Mouse (Mus musculus) heart, embryonic 13.5 days (tissue): Measurements from ENCODE around the gene Hltf. TPM values are rescaled to one million over a fixed set of nuclear protein-coding genes. Genes with fewer than 3 reads are reported as not detected.
A peak's percentile ranks its signal among the peaks of the same experiment; 100 is the strongest.
"Not testable (repeated sequence)": the region's sequence is repeated elsewhere in the genome, so short reads cannot be mapped to it uniquely, and the experiment has no call there.

ENCODE experiments used
- ATAC-seq: fragments of 200-750 bp; cut with Nextera tagmentation; 2 replicates; pipeline ENCODE4 v1.8.0; 2017; ENCODE audit warnings: moderate TSS enrichment; ENCODE audit not compliant: insufficient number of reproducible peaks, low FRiP score, low TSS enrichment; ENCODE audit errors: extremely low read depth
- H3K27ac ChIP-seq: fragments of 300-500 bp; sonication (generic); replicated peaks from 2 replicates; pipeline ENCODE4 v1.5.1; 2015; ENCODE audit warnings: moderate library complexity, mild to moderate bottlenecking, inconsistent platforms
- H3K27me3 ChIP-seq: fragments of 300-500 bp; sonication (generic); replicated peaks from 2 replicates; pipeline ENCODE4 v1.6.1; 2015; ENCODE audit warnings: mild to moderate bottlenecking, inconsistent platforms
- H3K36me3 ChIP-seq: fragments of 300-500 bp; sonication (generic); 2 replicates; pipeline ENCODE4 v1.6.1; 2015; ENCODE audit warnings: mild to moderate bottlenecking, inconsistent platforms
- H3K4me1 ChIP-seq: fragments of 300-500 bp; sonication (generic); 2 replicates; pipeline ENCODE4 v1.6.1; 2015; ENCODE audit warnings: inconsistent platforms
- H3K4me2 ChIP-seq: fragments of 300-500 bp; sonication (generic); 2 replicates; pipeline ENCODE4 v1.6.1; 2015; ENCODE audit warnings: inconsistent platforms, mild to moderate bottlenecking, moderate library complexity
- H3K4me3 ChIP-seq: fragments of 300-500 bp; sonication (generic); 2 replicates; pipeline ENCODE4 v1.5.1; 2015; ENCODE audit warnings: moderate library complexity, mild to moderate bottlenecking, inconsistent platforms
- H3K9ac ChIP-seq: fragments of 300-500 bp; sonication (generic); 2 replicates; pipeline ENCODE4 v1.6.1; 2015; ENCODE audit warnings: inconsistent platforms, mild to moderate bottlenecking, moderate library complexity
- H3K9me3 ChIP-seq: fragments of 300-500 bp; sonication (generic); 2 replicates; pipeline ENCODE4 v1.6.1; 2016; ENCODE audit warnings: inconsistent platforms
- WGBS: fragments of 180-500 bp; shearing (Covaris S2); methylation state at CpG from one replicate; pipeline ENCODE4 v1.1.7; 2015; ENCODE audit warnings: mixed read lengths; 5-methylcytosine and 5-hydroxymethylcytosine counted together
- polyA plus RNA-seq: library from polyadenylated mRNA; unstranded; fragments of >200 nt; fragmentation: Nextera tagmentation; extraction: Ambion mirVana; gene quantifications from 2 replicates; pipeline ENCODE4 v1.2.1, GENCODE M21; 2015

The Hltf gene
- polyA plus RNA-seq: 14.1 and 16.9 TPM in 2 replicates

DNA sequence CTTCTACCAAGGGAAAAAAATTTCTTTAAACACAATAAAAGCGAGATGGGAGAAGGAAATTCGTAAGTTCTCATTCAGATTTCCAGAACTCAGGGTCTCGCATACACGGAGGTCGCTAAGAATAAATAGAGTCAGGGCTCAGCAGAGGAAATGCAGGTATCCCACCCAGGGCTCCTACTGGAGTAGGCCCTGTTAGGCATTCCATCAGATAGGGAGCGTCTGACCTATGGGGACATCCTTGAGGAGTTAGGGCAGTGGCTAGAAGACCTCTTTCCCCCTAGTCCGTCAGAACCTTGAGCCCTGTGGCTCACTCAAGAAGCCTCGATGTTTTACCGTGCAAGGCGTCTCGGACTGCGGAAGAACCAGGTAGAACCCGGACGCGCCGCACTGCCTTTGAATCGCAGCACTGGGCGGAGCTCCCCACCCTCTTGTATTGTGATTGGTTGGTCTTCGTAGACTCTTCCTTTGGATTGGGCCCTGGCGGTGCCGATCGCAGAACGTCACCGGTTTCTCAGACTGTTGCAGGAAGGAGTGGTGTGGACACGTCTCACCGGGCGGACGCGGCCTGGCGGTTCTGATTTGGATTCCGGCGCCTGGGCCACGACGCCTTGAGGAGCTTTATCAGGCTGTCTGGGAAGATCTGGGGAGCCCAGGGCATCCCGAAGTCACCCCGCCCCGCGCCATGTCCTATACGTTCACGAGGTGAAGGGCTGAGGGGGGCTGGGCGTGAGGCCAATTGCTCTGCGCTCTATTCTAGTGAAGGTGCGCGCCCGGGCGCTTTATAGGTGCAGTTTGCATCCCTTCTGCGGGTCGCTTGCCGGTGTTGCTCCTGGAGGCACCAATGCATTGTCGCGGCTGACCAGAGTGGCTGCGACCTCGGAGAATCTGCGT, at the start of gene Hltf:
Hltf (plus strand) TSS at position 506 of the 891 bp plus-strand sequence.
- H3K27me3 ChIP-seq: no peaks in the 10 kb centered on the region
- H3K9me3 ChIP-seq: no peaks in the 10 kb centered on the region
- peaks cover 20% of the 10 kb centered on the region for H3K36me3 ChIP-seq
- under 1% methylated on average over 51 of the region's 54 CpGs for WGBS
- H3K27ac ChIP-seq: peak within 1 kb of the TSS; percentile 73
- peak; percentile 99 for ATAC-seq
- peaks cover 12% of the 10 kb centered on the region for H3K4me1 ChIP-seq
- H3K4me3 ChIP-seq: peak within 1 kb of the TSS; percentile 87
- H3K4me2 ChIP-seq: peak within 1 kb of the TSS; percentile 80
- peak within 1 kb of the TSS; percentile 85 for H3K9ac ChIP-seq

DNA sequence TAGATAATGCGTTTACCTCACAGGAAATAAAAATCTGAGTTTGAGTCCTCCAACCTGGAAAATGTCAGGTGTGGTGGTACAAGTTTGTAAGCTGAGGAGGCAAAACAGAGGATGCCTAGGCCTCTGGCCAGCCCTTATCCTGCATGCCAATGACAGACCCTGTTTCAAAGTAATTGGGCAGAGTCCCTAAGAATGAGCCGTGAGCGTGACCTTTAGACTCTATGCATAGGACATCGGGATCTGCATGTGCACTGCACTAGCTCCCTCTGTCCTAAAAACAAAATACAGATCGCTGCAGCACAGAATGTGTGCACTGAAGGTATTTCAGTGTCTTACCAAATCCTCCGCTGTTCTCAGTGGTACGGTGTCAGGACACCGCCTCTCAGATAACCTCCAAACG, 47.1 kb upstream of the Hltf start:
- H3K27ac ChIP-seq: no peak overlapping the region

DNA sequence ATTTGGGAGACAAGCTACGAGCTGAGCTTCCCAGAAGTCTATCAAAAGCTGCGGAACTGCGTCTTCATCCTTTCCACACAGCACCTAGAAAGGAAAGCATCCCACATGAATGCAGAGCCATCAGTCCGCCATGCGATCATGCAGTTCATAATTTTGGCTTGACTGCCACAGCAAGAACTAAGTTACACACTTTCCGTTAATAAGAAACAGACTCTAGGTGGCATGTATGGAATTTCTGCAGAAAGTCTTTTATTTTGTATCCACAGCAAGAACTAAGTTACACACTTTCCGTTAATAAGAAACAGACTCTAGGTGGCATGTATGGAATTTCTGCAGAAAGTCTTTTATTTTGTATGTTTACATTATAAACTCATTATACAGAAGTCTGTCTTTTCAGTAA, 46.7 kb upstream of the Hltf start:
- not testable (repeated sequence) for H3K9me3 ChIP-seq, H3K9ac ChIP-seq, H3K27me3 ChIP-seq, H3K4me1 ChIP-seq, ATAC-seq, H3K27ac ChIP-seq, H3K4me3 ChIP-seq, H3K4me2 ChIP-seq
- 82% methylated on average over 7 of the region's 7 CpGs for WGBS
- peaks cover 72% of the 10 kb centered on the region for H3K36me3 ChIP-seq

More for the DNA sequence above, 47.1 kb upstream of the Hltf start:
- no peak for ATAC-seq
- peaks cover 67% of the 10 kb centered on the region for H3K36me3 ChIP-seq
- no peak overlapping the region for H3K4me3 ChIP-seq
- 86% methylated on average over 9 of the region's 9 CpGs for WGBS
- H3K4me2 ChIP-seq: no peak overlapping the region
- no peaks in the 10 kb centered on the region for H3K27me3 ChIP-seq
- H3K9me3 ChIP-seq: no peaks in the 10 kb centered on the region
- no peak overlapping the region for H3K9ac ChIP-seq
- H3K4me1 ChIP-seq: no peaks in the 10 kb centered on the region

DNA sequence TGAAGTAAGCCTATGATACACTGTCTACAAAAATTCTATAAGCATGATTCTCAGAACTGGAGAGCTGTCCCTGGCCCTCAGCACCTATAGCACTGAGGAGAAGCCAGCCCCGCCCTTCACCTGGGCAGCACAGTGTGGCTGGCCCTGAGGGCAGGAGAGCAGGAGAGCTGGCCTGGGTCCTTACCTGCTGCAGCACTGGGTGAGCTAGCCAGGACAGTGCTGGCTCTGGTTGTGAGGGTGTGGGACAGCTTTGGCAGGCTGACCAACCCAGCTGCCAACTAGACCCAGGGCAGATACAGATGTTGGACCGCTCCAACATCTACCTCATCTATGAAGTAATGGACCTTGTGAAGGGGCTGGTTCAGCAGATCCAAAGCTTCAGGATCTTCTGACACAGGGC, 43.2 kb upstream of the Hltf start:
- H3K4me2 ChIP-seq: no peak overlapping the region
- H3K27ac ChIP-seq: no peak overlapping the region
- 92% methylated on average over 2 of the region's 2 CpGs for WGBS
- no peak overlapping the region for H3K4me3 ChIP-seq
- no peak for ATAC-seq
- H3K9ac ChIP-seq: no peak overlapping the region
- peaks cover 82% of the 10 kb centered on the region for H3K36me3 ChIP-seq
- no peaks in the 10 kb centered on the region for H3K4me1 ChIP-seq
- H3K27me3 ChIP-seq: no peaks in the 10 kb centered on the region
- H3K9me3 ChIP-seq: no peaks in the 10 kb centered on the region

DNA sequence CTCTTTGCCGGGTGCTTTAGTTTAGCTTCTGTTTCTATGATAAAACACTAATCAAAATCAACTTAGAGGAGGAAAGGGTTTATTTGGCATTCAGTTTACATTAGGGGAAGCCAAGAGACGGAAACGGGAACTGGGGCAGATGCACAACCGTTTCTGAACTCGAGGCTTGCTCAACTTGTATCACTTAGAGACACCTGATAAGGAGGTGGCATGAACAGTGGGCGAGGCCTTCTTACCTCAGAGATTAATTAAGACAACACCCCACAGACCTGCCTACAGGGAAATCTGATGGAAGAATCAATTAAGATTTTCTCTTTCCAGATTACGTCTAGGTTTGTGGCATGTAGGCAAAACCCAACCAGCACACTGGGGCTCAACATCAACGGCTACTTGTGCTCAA, 39.5 kb upstream of the Hltf start:
- H3K9ac ChIP-seq: no peak overlapping the region
- no peak overlapping the region for H3K4me2 ChIP-seq
- H3K36me3 ChIP-seq: peaks cover 80% of the 10 kb centered on the region
- no peak overlapping the region for H3K27ac ChIP-seq
- H3K27me3 ChIP-seq: no peaks in the 10 kb centered on the region
- no peaks in the 10 kb centered on the region for H3K9me3 ChIP-seq
- no peak overlapping the region for H3K4me3 ChIP-seq
- no peak for ATAC-seq
- 63% methylated on average over 8 of the region's 8 CpGs for WGBS
- H3K4me1 ChIP-seq: no peaks in the 10 kb centered on the region

DNA sequence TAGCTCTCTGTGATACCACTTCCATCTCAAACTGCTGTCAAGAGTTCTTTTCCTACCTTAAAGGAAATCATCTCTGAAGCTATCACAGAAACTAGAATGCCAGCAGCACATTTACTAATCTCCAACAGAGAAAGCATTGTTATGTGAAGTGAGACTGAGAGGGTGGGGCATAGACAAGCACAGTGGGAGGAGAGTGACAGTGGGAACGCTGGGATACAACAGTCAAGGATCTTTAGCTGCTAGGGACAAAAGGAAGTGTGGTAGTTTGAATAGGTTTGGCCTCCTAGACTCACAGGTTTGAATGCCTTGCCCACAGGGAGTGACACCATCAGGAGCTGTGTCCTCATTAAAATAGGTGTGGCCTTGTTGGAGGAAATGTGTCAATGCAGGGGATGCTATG, 33.8 kb upstream of the Hltf start:
- H3K9ac ChIP-seq: no peak overlapping the region
- no peaks in the 10 kb centered on the region for H3K4me1 ChIP-seq
- 69% methylated on average over 1 of the region's 1 CpGs for WGBS
- H3K36me3 ChIP-seq: peaks cover 82% of the 10 kb centered on the region
- H3K27ac ChIP-seq: no peak overlapping the region
- no peaks in the 10 kb centered on the region for H3K9me3 ChIP-seq
- no peak for ATAC-seq
- H3K27me3 ChIP-seq: no peaks in the 10 kb centered on the region
- no peak overlapping the region for H3K4me2 ChIP-seq
- H3K4me3 ChIP-seq: no peak overlapping the region

DNA sequence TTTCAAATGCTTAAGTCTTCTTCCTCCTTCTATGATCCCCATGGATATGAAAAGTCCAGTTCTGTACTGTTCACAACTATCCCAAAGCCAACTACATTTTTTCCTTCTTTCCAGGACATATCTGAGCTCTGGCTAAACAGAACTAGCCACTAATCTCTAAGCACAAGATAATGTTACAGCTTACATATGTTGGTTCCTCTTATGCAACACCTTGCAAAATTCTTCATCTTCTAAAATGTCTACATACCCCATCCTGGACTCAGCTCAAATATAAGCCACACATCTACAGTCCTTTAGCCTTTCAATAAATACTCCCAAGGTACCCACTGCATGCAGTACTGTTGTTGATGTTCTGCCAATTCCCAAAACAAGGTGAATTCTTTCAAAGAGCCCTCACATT, 31.1 kb upstream of the Hltf start:
- Histone ChIP-seq H3K4me1 (no peaks in the 10 kb centered on the region), H3K9ac (no peak overlapping the region), H3K36me3 (peaks cover 81% of the 10 kb centered on the region), H3K4me2 (no peak overlapping the region), H3K4me3 (no peak overlapping the region), H3K27me3 (no peaks in the 10 kb centered on the region), H3K27ac (no peak overlapping the region), H3K9me3 (no peaks in the 10 kb centered on the region)
- ATAC-seq: no peak

DNA sequence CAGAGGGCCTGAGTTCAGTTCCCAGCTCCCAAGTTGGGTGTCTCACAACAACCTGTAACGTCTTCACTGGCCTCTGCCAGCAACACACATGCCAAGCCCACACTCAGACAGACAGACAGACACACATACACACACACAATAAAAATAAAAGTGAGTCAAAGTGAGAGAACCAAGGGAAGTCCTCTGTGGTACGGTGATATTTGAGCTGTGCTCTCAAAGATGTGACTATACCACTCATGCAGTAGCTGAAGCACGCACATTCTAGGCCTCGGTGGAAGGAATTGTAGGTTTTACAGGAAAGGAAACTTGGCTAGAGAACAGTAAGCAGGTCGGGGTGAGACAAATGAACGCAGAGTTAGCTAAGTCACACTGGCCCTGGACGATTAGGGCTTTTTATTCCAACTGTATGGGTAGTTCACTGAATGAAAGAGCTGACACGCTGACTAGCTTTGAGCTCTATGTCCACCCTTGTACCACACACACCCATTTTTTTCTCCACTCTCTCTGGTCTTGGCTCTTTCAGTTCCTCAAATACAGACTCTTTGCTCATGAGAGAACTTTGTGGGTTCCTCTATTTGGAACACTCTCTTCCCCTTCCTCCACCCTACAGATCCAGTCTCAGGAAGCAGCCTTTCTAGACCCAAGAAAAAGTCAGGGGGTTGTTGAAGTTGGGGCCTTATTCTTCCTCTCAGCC, 30.5 kb upstream of the Hltf start:
- Histone ChIP-seq H3K4me3 (no peak overlapping the region), H3K9me3 (no peaks in the 10 kb centered on the region), H3K36me3 (peaks cover 75% of the 10 kb centered on the region), H3K9ac (no peak overlapping the region), H3K4me1 (no peaks in the 10 kb centered on the region), H3K4me2 (no peak overlapping the region), H3K27ac (no peak overlapping the region), H3K27me3 (no peaks in the 10 kb centered on the region)
- WGBS: 83% methylated on average over 8 of the region's 8 CpGs
- ATAC-seq: no peak

DNA sequence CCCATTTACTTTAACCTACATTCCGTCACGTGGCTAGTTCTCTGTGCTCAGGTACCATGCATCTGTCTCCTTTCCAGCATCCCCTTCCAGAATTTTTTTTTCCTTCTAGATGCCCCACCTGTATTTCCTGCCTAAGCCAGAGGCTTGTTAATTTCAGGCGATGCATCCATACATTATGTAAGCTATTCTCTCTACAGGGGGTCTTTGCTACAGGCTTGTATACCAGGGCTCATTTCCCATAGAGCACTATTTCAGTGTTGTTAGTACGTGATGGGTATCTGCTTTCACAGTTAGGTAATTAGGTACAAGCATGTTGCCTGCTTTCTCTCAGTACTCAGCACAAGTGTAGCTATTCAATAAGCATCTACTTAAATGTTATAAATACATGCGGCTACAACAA, 29.8 kb upstream of the Hltf start:
- no peak for ATAC-seq
- no peak overlapping the region for H3K4me3 ChIP-seq
- H3K36me3 ChIP-seq: peaks cover 68% of the 10 kb centered on the region
- no peaks in the 10 kb centered on the region for H3K4me1 ChIP-seq
- H3K9me3 ChIP-seq: no peaks in the 10 kb centered on the region
- H3K27ac ChIP-seq: no peak overlapping the region
- whole genome bisulfite sequencing: 83% methylated on average over 5 of the region's 5 CpGs
- no peak overlapping the region for H3K9ac ChIP-seq
- H3K27me3 ChIP-seq: no peaks in the 10 kb centered on the region
- H3K4me2 ChIP-seq: no peak overlapping the region

DNA sequence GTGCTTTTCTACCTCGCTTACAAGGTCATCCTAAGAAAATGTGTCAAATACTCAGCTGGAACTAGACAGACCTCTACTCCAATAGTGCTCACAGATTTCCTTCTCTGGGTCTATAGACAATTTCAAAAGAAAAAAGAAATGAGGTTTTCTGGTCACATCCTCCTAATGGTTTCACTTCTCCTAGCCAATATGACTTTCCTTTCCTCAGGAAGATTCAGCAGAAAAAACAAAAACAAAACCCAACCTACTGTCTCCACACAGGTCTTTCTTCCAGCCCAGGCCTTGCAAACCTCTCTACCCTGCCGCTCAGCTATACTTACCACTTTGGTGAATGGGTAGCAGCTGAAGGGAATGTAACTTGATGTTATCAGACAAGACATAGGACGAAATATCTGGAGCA, 29.0 kb upstream of the Hltf start:
- Histone ChIP-seq H3K4me2 (no peak overlapping the region), H3K27ac (no peak overlapping the region), H3K36me3 (peaks cover 60% of the 10 kb centered on the region), H3K4me1 (peaks cover 3% of the 10 kb centered on the region), H3K27me3 (no peaks in the 10 kb centered on the region), H3K9me3 (no peaks in the 10 kb centered on the region), H3K4me3 (no peak overlapping the region), H3K9ac (no peak overlapping the region)
- WGBS: 89% methylated on average over 3 of the region's 3 CpGs
- no peak for ATAC-seq

DNA sequence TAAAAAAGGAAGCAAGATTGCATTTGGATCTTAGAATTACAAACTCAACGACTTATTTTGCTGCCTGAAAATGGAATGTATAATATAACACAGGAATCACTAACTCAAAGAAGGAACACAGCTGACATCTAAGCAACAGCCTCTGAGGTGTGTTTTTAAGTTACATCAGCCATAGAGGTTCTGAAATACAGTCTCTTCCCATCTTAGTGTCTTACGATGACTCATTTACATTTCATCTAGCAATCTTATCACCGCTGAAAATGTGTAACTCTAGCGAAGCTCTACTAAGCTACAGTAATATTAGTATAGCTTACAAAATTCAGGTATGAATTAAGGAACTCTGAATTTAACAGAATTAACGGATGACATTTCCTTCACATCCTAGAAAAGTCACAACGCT, 26.8 kb upstream of the Hltf start:
- no peak overlapping the region for H3K9ac ChIP-seq
- H3K4me3 ChIP-seq: no peak overlapping the region
- H3K4me2 ChIP-seq: no peak overlapping the region
- H3K9me3 ChIP-seq: no peaks in the 10 kb centered on the region
- WGBS: 84% methylated on average over 6 of the region's 6 CpGs
- ATAC-seq: no peak
- H3K27me3 ChIP-seq: no peaks in the 10 kb centered on the region
- H3K36me3 ChIP-seq: peaks cover 38% of the 10 kb centered on the region
- H3K27ac ChIP-seq: no peak overlapping the region
- peaks cover 13% of the 10 kb centered on the region for H3K4me1 ChIP-seq
